ENCODE assay signal across 22 mouse cellular contexts in genomic region chr14:98629026-98629425, GRCm38 (mm10).
DNase-seq lines count a peak whose midpoint lies in the region; ATAC-seq and TF ChIP-seq lines count a peak whose summit lies in the region.
"Had no signal": no experiment of that assay in that cellular context is flagged by ENCODE, and none has a peak within 500 bp of the region (broad histone marks: within the 10 kb centered on the region; RNA-seq: fewer than 3 reads in every experiment).

No protein-coding gene starts in this region.

- peak; percentile 49 for TF ChIP-seq CTCF in layer of hippocampus, adult 2 months (conservative IDR thresholded peaks at IDR 0.05)

- H3K27ac ChIP-seq in layer of hippocampus, adult 2 months = no peak overlapping the region
- H3K27ac ChIP-seq: embryonic facial prominence, embryonic 12.5 days; heart, adult 2 months; heart, embryonic 15.5 days; hindbrain, embryonic 10.5 days; limb, embryonic 15.5 days had no signal

- DNase-seq in embryo, embryonic 10 days (ENCODE audit: low spot score) = peak; percentile 21
- DNase-seq in embryo, embryonic 9.5 days (ENCODE audit: extremely low spot score) = no peak
- DNase-seq in layer of hippocampus, adult 2 months (ENCODE audit: low spot score in 2 of 2) = no peak
- DNase-seq in layer of hippocampus, adult 11-12 months (ENCODE audit: low spot score) = no peak
- peak; percentile 60 for DNase-seq in MEL-GATA-1-ER (ENCODE audit: extremely low read depth, low read depth)
- DNase-seq in frontal cortex, adult 2 months (ENCODE audit: extremely low spot score in 1 of 2, low spot score in 1 of 2) = no peak
- DNase-seq in thymus, postnatal 25 days = no peak
- DNase-seq: adrenal gland, postnatal 14 days; cerebellum, adult 8-10 months; gastrocnemius, postnatal 10 days; heart, adult 2 months; kidney, postnatal 25 days; lung, postnatal 10 days; right cerebral cortex, adult 18-20 months; spleen, adult 18-20 months; thymus, adult 2 months had no signal

- peak; percentile 81 to 89 for ATAC-seq in hematopoietic stem cell, adult 5-6 weeks (replicated peaks in 1 of 2; ENCODE audit: insufficient read depth in 1 of 2, low FRiP score in 2 of 2, low TSS enrichment in 1 of 2, low read depth in 1 of 2, poor library complexity in 2 of 2, severe bottlenecking in 2 of 2)
- ATAC-seq: inflammation-experienced regulatory T-cells, adult 6 months had no signal

- no peak overlapping the region for H3K4me3 ChIP-seq in layer of hippocampus, adult 2 months
- H3K4me3 ChIP-seq: embryonic facial prominence, embryonic 12.5 days; heart, adult 2 months; heart, embryonic 15.5 days; hindbrain, embryonic 10.5 days; limb, embryonic 15.5 days had no signal

Comparison
In these comparisons a context has a peak if more than half of its experiments do, and no peak if none do; other contexts are left out.
1. DNase-seq: peak in embryo, embryonic 10 days (single experiment) and MEL-GATA-1-ER (single experiment); none in embryo, embryonic 9.5 days (single experiment), layer of hippocampus, adult 2 months (0 of 2), layer of hippocampus, adult 11-12 months (single experiment), frontal cortex, adult 2 months (0 of 2) and thymus, postnatal 25 days (single experiment).